Mouse (Mus musculus): ENCODE data around the gene Pxmp4. TPM values are rescaled to one million over a fixed set of nuclear protein-coding genes. Genes with fewer than 3 reads are reported as not detected.

Gene Pxmp4
- total RNA-seq, 4 experiments from 2014 or later = 25.0 to 31.0 (median 27.2) TPM

DNA sequence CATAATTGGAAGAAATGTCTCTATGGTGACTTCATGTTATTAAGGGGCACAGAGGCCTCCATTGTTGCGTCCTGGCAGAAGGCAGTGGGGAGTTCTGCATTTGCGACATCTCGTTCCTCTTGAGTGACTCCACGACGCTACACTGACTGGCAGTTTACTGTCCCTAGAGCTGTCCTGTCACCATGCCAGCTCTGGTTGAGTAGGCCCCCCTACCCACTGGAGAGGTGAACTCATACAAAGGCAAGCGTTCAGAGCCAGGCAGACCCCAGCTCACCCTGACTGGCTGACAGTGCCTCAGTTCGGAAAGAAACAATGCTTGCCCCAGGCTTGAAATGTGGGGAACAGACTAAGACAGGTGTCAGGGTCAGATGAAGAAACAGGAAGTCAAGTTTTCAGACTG is 29.2 kb downstream of the Pxmp4 start:
- DNase-seq (ENCODE audit: low spot score) = no peak

DNA sequence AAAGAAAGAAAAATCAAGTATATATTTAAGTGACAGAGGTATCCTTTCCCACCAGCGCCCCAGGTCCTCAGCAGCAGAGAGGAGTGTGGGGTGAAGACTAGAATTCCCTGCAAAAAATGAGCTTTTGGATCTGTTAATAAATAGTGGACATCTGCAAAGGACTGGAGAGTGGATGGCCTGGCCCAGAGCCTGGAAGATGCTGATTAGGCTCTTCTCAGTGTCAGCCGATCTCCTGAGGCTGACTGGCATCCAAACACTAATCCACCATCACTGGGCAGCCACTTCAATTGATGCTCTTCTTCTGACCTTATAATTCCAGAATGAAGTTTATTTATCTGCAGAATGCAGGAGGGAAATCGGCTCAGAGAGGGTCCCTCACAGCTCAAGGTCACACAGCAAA is 30.5 kb downstream of the Pxmp4 start:
- no peak for DNase-seq (ENCODE audit: low spot score)

DNA sequence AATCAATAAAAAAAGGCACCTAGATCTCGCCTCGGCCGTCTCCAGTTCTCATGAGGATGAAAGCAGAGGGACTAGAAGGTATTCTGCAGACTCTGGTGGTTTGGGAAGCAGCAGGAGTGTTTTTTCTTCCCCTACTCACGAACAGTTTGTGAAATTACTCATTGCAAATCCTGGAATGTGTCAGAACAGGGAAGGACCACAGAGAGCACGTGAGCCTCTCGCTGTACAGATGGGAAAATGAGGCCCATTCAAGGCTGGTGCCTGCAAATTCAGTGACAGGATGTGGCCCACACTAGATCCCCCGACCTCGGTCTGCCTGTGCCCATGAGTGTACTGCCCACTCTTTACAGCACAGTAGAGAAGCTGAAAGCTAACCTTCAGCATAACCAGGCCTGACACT is 31.5 kb downstream of the Pxmp4 start:
- no peak for DNase-seq (ENCODE audit: low spot score)

DNA sequence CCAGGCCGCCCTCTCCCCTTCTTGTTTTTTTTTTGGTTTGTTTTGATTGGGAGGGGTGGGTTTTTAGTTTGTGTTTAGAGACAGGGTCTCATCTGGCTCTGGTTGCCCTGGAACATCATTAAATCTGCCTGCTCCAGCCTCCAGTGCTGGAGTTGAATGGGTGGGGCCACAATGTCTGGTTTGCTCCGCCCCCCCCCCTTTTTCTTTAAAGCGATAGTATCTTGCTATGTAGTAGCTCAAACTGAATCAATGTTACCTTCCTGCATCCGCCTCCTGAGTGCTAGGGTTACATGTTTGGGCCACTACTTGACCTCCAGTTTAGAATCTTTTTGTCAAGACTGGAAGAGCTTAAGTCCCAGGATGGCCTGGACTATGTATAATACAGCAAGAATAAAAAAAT is 32.2 kb downstream of the Pxmp4 start:
- DNase-seq (ENCODE audit: low spot score) = no peak

DNA sequence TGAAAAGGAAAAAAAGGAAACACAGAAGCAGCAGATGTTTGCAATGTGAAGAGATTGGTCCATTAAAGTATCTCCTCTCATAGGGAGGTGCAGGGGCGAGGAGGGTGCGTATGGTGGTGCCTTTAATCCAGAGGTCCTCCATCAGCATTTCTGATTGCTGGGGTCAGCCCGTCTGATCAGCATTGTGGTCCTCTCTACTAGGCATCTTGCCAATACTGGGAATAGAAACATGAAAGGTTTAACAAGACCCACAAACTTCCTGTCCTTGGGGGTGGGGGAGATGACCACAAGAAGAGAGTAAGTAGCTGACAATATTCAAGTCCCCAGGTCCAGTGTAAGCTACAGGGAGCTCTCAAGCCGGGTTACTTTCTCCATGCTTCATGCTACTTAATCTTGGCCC is 32.8 kb downstream of the Pxmp4 start:
- no peak for DNase-seq (ENCODE audit: low spot score)

DNA sequence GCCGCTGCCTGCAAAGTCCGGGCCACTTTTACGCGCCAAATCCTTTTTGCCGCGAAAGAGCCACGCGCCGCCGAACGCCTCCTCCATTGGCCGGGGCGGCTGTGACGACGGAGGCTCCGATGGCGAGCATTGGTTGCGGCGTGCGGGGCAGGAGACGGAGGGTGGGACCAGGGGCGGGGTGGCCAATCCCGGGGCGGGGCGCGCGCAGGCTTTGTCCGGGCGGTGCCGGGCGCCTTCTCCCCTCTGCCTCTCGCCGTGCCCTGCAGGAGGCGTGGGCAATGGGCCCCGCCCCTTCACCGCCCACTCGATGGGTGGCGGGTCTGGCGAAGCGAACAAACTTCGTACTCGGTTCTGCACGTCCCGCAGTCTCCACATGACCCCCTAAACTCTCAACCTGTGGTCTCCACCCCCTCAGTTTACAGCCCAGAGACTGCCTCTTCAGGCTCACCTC is 33.6 kb downstream of the Pxmp4 start, which contains the start of gene E2f1:
Gene E2f1, minus strand, starts transcription at position 57 of the 451 bp plus-strand sequence.
- DNase-seq (ENCODE audit: low spot score) = peak; percentile 86

DNA sequence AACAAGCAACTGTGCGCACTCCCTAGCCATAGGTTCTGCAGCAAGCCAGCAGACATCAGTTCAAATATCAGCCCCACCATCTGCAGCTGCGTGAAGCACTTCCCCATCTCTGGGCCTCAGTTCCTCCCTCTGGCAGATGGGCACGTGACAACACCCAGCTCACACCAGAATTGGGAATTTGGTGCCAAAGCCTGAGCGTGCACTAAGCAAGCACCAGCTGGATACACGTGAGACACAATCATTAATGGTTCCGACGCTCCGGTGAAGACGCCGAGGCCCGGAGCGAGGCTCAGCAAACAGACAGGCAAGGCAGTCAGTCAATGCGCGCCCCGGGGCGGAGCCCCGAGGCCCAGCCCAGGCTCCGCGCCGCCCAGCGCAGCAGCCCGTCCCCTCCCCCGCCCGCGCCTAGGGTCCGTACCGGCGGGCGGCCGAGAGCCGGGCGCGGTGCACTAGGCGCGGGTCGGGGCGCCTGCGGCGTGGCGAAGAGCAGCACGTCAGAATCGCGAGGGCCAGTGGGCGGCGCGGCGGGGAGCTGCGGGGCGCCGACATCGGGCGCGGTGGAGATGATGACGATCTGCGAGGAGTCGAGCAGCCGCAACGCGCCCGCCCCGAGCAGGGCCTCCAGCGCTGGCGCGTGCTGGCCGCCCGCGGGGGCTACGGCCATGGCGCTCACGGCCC is 34.3 kb downstream of the Pxmp4 start:
- DNase-seq (ENCODE audit: low spot score) = no peak

DNA sequence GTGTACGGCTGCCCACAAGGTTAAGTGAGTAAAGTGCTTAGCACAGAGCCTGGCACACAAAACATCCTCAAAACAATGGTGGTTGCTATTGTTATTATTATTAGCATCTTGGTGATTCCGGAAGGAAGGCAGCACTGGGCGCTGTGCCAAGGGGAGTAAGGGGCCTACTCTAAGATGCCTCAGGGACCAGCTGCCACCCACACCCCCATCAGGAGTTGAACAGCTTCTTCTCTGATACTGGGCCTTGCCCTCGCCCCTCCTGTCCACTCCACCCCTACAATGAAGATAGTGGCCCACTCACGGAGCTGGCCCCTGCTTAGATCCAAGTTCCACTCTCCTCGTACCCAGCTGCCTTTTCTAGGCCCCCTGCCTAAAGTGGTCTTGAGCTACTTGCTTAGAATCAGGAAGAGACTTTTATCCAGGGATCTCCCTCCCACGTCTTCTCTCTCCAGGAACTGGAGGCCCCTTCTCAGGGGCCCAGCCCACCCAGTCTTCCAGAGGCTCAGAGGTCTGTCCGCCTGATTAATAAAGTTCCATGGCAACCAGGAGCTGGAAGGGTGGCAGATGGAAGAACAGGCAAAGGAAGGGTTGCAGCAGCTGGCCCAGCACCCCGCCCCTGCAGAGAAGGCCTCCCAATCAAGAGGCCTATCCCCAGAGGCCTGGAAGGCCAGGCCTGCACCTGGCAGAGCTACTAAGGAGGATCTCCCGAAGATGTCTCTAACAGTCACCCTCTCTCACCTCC is 35.0 kb downstream of the Pxmp4 start:
- no peak for DNase-seq (ENCODE audit: low spot score)

DNA sequence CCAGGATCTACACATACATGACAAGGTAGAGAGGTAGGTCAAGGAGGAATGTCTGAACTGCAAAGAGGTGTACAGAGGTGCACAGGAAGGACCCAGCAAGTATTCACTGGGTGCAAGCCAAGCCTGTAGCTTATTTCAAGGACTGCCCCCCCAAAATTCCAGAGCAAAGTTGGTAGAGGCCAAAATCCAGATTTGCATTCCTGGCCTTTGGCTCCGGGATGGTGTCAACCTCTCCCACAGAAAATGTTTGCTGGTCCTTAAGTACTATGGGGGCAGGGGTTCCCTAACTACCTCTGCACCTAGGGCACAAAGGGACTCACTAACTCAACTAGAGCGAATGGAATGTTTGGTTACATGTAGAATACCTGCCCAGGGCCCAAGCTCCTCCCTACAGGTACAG is 35.7 kb downstream of the Pxmp4 start:
- DNase-seq (ENCODE audit: low spot score) = no peak

DNA sequence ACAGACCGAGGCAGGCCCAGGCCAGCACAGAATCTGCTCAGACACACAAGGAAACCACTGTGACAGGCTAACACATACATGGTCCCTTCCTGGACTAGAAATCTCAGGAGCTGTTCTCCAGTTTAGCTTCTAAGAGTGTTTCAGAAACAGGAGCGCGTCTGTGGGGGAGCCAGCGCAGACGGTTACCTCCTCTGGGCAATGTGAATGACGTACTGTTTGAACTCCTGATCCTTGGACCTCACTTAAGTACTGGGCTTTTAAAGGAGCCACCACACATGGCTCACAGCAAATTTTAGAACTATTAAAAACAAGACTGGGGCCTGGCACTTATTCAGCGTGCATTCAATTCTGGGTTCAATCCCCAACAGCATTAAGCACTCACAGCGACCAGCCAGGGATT is 36.9 kb downstream of the Pxmp4 start:
- DNase-seq (ENCODE audit: low spot score) = no peak

DNA sequence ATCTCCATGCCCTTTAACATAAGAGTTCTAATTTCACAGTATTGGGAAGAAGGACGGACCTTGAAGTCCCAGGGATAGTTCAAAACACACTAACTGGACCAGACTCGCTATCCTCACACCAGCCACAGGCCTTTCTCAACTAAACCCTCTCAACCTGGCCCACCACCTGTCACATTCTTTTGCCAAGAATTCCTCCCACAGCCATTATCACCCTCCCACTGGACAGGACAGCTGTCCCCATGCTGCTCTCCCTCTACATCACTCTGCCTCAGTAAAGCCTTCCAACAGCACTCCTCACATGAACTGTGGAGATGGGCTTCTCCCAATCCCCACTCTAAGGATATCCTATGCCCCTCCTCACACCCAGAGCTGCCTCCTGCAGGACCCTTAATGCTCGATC is 37.9 kb downstream of the Pxmp4 start:
- DNase-seq (ENCODE audit: low spot score) = no peak

DNA sequence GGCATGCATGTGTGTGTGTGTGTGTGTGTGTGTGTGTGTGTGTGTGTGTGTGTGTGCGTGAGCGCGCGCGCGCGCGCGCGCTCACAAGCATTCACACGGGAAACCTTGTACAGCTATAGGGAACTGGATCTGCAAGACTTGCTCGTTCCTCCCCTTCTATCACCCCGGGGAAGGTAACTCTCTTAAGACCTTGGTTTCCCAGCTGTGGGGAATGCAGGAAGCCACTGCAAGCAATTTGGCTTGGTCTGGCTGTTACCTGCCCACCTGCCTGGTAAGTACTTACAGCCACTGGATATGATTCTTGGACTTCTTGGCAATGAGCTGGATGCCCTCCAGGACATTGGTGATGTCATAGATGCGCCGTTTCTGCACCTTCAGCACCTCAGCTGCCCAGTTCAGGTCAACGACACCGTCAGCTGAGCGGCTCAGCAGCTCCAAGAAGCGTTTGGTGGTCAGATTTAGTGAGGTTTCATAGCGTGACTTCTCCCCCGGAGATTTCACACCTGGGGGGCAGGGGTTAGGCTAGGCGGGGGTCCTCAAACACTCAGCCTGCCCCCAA is 39.8 kb downstream of the Pxmp4 start:
- DNase-seq (ENCODE audit: low spot score) = no peak

DNA sequence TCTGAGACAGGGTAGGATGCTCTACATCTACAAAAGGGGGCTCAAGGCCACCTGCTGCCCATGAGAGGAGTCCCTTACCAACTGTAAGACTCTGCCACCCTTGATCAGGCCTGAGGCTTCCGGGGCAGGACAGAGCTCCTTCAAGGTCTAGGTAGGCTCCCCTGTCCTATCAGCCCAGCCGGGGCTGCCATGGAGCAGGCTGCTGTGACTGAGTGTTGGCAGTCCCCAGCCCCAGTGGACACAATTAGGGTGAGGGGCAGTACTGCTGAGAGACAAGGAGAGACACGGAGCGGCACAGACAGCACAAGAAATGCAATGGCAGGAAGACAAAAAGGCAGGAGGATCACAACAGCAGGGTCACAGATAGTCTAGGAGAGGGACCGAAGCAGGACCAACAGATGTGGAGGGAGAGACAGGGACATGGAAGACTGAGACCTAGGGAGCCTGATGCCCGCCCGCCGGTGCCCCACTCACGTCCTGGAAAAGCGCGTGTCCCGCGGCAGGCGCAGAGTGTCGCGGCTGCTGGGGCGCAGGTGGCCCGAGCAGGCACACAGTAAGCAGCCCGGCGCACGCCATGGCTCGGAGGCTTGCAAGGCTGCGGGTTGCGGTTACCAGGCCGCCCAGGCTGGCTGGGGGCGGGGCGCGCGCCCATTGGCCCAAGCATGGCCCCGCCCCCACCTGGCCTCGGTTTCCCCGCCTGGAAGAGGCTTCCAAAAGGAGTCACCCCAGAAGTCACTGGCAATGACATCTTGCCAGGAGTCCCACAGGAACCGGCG is 45.1 kb downstream of the Pxmp4 start, which contains the start of gene Necab3:
Gene Necab3, minus strand, starts transcription at position 627 of the 776 bp plus-strand sequence.
- DNase-seq (ENCODE audit: low spot score) = no peak

DNA sequence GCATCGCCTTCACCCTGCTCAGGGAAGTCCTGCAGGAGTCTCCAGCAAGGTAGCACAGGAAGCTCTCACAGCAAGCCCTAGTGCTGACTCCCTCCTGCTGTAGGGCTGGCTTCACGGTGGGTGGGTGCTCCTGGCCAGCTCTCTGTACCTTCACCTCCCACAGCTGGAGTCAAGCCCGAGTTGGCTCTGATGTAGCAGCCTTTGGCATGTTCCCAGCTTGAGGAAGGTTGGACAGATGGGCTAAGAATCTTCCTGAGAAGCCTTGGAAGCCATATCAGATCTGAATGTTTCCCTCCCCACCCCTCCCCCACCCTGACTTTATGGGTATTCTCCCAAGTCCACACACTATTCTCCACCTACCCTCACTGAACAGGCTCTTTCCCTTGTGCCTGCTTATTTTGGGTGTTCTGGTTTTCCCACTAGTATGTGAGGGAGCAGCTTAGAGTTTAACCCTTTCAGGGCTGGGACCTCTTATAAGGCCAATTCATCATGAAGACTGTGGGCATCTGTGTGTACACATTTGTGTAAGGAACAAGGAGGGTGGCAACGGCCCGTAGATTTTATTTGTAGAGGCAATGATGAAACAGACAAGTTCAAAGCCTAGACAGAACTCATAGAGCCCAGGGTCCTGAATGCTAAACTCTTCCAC is 46.2 kb downstream of the Pxmp4 start:
- DNase-seq (ENCODE audit: low spot score) = no peak

DNA sequence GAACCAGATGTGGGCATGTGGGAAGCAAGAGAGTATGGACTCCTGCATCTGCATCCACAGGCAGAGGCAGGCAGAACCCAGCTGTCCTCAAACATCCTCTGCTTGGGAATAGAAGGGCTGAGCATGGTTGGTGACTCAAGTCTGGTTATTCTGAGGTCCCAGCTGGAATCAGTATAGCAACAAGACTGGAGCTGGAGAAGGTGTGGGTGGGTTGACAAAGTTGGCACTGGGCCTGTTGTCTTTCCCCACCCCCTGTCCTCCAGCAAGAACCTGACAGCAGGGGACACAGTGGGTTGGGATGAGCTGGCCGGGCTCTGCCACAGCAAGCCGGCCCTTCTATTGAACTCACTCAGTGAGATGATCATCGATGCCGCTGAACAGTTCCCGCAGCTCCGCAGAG is 48.3 kb downstream of the Pxmp4 start:
- no peak for DNase-seq (ENCODE audit: low spot score)

DNA sequence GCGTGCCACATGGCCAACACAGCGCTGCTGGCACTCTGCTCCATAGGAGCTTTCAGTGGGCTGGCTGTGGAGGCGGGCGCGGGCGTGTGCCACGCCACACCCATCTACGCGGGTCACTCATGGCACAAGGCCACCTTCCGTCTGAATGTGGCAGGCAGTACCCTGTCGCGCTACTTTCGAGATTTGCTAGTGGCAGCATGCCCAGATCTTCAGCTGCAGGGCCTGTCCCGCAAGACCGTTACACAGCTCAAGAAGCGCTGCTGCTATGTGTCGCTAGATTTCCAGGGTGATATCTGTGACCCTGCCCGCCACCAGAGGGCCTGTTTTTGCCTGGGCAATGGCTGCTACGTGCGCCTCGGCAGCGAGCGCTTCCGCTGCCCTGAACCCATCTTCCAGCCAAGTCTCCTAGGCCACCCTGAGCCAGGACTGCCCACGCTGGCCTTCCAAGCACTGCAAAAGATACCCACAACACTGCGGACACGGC is 51.0 kb downstream of the Pxmp4 start:
- DNase-seq (ENCODE audit: low spot score) = peak; percentile 49

DNA sequence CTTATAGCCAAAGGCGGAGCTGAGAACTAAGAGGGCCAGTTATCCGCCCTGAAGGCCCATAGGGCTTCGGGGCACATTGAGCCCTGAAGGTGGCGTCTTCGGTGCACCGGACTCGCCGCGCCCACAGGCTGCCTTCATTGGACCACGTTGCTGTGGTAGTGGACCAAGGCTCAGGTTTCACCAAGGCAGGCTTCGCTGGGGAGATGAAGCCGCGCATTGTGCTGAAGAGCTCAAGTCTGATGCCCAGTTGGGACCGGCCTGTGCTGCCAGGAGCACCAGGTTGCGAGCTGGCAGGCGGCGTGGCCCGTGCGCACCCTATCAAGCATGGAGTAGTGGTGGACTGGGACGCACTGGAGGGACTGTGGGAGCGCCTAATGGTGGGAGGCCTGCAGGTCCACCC is 51.6 kb downstream of the Pxmp4 start:
- no peak for DNase-seq (ENCODE audit: low spot score)

DNA sequence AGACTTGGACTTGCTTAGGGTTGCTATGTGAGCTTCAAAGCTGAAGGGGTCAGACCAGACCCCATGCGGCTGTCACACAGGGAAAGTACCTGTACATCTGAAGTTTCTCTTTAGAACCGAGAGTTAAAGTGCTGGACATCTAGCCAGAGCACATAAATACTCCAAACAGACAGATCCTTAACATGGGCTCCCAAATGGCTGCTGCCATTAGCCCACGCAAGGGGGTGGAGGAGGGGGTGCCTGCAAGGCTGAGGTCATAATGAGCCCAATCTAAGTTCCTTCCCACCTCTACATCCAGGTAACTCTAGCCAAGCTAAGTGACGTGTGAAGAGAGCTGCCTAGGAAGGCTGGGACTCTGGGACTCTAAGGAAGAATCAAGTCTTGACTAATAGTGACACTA is 52.0 kb downstream of the Pxmp4 start, which contains the start of gene Actl10:
Gene Actl10, plus strand, starts transcription at position 301 of the 400 bp plus-strand sequence.
- DNase-seq (ENCODE audit: low spot score) = no peak

DNA sequence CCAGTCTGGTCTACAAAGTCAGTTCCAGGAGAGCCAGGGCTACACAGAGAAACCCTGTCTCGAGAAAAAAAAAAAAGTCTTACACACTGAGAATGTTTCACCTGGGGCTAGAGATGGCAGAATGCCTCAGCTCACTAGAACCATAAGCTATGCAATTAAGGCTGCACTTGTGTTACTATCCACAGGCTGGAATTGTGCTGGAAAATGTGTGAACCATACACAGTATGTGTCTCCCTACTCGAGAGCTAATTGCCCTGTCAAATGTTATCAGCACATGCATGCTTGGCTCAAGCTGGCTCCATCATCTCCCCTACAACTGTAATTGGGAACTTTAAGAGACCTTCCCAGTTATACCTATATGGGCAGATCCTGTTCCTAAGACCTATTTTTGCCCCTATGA is 52.6 kb downstream of the Pxmp4 start:
- DNase-seq (ENCODE audit: low spot score) = no peak

DNA sequence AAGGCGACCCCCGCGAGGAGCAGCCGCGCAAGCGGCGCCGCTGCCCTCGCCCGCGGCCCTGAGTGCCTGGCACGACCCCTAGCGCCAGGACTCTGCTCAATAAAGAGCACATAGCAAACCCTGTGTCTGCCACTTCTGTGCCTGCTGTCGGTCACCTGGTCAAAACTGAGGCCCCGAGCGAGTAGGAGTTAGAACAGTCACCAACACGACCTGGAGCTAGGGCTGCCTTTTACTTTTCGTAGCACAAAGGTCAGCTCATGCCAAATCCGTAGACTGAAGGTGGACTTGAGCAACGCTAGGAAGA is 53.7 kb downstream of the Pxmp4 start:
- no peak for DNase-seq (ENCODE audit: low spot score)

DNA sequence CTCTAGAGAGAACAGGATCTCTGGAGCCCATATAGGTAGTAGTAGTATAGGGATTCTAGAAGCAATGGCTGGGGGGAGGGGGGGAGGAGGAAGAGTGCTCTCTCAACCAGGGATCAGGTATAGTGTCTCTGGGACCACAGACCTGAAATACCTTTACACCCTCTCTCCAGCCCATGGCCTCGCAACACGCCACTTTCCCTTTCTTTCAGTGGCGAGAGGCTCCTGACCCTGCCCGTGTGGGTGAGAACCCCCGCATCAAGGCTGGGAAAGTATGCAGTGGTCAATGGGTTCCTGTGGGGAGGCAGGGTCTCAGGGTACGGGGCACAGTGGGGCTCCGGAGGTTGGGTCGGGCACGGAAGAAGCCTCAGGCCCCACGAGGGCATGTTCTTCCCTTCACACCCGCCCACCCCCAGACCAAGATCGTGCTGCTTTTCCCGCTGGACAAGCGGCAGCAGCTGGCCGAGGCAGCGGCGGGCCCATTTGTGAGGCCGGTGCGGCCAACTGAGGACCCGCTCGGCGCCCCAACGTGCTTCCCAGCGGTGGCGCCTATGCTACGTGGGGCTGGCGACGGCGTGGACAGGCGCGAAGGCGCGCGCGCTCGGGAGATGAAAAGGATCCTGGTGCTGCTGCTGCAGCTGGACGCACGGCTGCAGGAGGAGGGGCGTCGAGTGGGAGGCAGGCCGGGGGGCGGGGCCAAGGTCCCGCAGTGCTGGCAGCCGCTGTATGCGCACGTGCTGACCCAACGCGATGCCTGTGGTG is 54.2 kb downstream of the Pxmp4 start:
- DNase-seq (ENCODE audit: low spot score) = peak; percentile 33

Measured in heart, adult 8-10 months (tissue).